11 mouse cellular contexts compared by ENCODE assay signal in the genomic region with DNA sequence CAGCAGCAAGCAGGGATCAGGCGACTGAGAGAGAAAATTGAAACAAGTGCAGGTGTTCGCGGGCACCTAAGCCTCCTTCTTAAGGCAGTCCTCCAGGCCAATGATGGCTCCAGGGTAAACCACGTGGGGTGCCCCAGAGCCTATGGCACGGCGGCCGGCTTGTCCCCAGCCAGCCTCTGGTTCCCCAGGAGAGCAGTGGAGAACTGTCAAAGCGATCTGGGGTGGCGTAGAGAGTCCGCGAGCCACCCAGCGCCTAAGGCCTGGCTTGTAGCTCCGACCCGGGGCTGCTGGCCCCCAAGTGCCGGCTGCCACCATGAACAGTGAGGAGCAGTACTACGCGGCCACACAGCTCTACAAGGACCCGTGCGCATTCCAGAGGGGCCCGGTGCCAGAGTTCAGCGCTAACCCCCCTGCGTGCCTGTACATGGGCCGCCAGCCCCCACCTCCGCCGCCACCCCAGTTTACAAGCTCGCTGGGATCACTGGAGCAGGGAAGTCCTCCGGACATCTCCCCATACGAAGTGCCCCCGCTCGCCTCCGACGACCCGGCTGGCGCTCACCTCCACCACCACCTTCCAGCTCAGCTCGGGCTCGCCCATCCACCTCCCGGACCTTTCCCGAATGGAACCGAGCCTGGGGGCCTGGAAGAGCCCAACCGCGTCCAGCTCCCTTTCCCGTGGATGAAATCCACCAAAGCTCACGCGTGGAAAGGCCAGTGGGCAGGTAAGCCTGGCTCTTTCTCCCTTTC. TPM values are rescaled to one million over a fixed set of nuclear protein-coding genes. Genes with fewer than 3 reads are reported as not detected.
DNase-seq lines count a peak whose midpoint lies in the region; ATAC-seq lines count a peak whose summit lies in the region.
"Had no signal": no experiment of that assay in that cellular context is flagged by ENCODE, and none has a peak within 500 bp of the region (broad histone marks: within the 10 kb centered on the region; RNA-seq: fewer than 3 reads in every experiment).

A gene (plus strand): TSS at position 34 of the 747 bp plus-strand sequence.

- peaks cover 99% of the 10 kb centered on the region for H3K27me3 ChIP-seq in lung, embryonic 15.5 days
- H3K27me3 ChIP-seq in neural tube, embryonic 12.5 days (replicated peaks) = peaks cover 96% of the 10 kb centered on the region

- 0 out of 2 replicates have a peak, but pooled peaks cover 9% of the 10 kb centered on the region for H3K4me1 ChIP-seq in lung, embryonic 15.5 days
- H3K4me1 ChIP-seq in neural tube, embryonic 12.5 days = 0 out of 2 replicates have a peak, but pooled peaks cover 5% of the 10 kb centered on the region

- WGBS in lung, embryonic 15.5 days = under 1% methylated on average over 38 of the region's 44 CpGs
- under 1% methylated on average over 44 of the region's 44 CpGs for WGBS in neural tube, embryonic 12.5 days

- H3K9me3 ChIP-seq in lung, embryonic 15.5 days = no peaks in the 10 kb centered on the region; the same call in 1 of the 2 replicates
- H3K9me3 ChIP-seq in neural tube, embryonic 12.5 days = no peaks in the 10 kb centered on the region

- H3K4me2 ChIP-seq in lung, embryonic 15.5 days = peak within 1 kb of the TSS; percentile 33
- peak within 1 kb of the TSS; percentile 18; the same call in 1 of the 2 replicates for H3K4me2 ChIP-seq in neural tube, embryonic 12.5 days (replicated peaks)

- ATAC-seq in lung, embryonic 15.5 days (ENCODE audit: borderline replicate concordance, extremely low read depth, low FRiP score, low TSS enrichment) = 0 out of 2 replicates have a peak, but pooled peaks have one; percentile 64
- peak; percentile 18 to 33; a peak in 1 of 4 replicates for ATAC-seq in hematopoietic stem cell, adult 5-6 weeks (replicated peaks in 1 of 2; ENCODE audit: insufficient read depth in 1 of 2, low FRiP score in 2 of 2, low TSS enrichment in 1 of 2, low read depth in 1 of 2, poor library complexity in 2 of 2, severe bottlenecking in 2 of 2)
- ATAC-seq in neural tube, embryonic 12.5 days (ENCODE audit: low FRiP score, low read depth) = 0 out of 2 replicates have a peak, but pooled peaks have one; percentile 50

- DNase-seq in heart, adult 11 months = peak; percentile 62
- no peak for DNase-seq in heart, postnatal 25 days (ENCODE audit: low spot score)
- no peak for DNase-seq in lung, postnatal 36 days
- no peak for DNase-seq in spleen, postnatal 36 days (ENCODE audit: low spot score in 2 of 2)
- DNase-seq in spleen, postnatal 14 days (ENCODE audit: low spot score in 2 of 2) = no peak
- DNase-seq: lung, postnatal 10 days; thymus, postnatal 36 days had no signal

- peak within 1 kb of the TSS; percentile 17 for H3K4me3 ChIP-seq in lung, embryonic 15.5 days
- H3K4me3 ChIP-seq in neural tube, embryonic 12.5 days = peak within 1 kb of the TSS; percentile 7; the same call in 1 of the 2 replicates
- H3K4me3 ChIP-seq: erythroblast, embryonic 14.5 days had no signal

- H3K9ac ChIP-seq in lung, embryonic 15.5 days = no peak within 1 kb of the TSS
- no peak within 1 kb of the TSS for H3K9ac ChIP-seq in neural tube, embryonic 12.5 days

- H3K27ac ChIP-seq in lung, embryonic 15.5 days = no peak within 1 kb of the TSS
- no peak within 1 kb of the TSS for H3K27ac ChIP-seq in neural tube, embryonic 12.5 days

- H3K36me3 ChIP-seq in lung, embryonic 15.5 days = no peaks in the 10 kb centered on the region
- H3K36me3 ChIP-seq in neural tube, embryonic 12.5 days = no peaks in the 10 kb centered on the region

- intact Hi-C loops in heart, postnatal 25 days (cut with DNase I) = no loop called here

RNA-seq across cellular contexts. Expression of the gene that starts here (rescaled TPM):
- total RNA-seq in heart, postnatal 25 days (2021) = not detected
- polyA plus RNA-seq in lung, embryonic 15.5 days (2015; fragmentation: Nextera tagmentation; extraction: Ambion mirVana) = not detected in 2 replicates
- total RNA-seq in hematopoietic stem cell, adult 5-6 weeks (2017) = not detected in 2 replicates
- not detected in 2 replicates for polyA plus RNA-seq in neural tube, embryonic 12.5 days (2016; fragmentation: Nextera tagmentation; extraction: Ambion mirVana)
- polyA plus RNA-seq: erythroblast, embryonic 14.5 days had no signal

Comparison
In these comparisons a context has a peak if more than half of its experiments do, and no peak if none do; other contexts are left out.
1. Peak in ATAC-seq, H3K4me3 ChIP-seq and H3K4me2 ChIP-seq in lung, embryonic 15.5 days; RNA of the gene not detected or under 1 TPM.
2. Peak in ATAC-seq in hematopoietic stem cell, adult 5-6 weeks; RNA of the gene not detected or under 1 TPM.
3. Peak in ATAC-seq, H3K4me3 ChIP-seq and H3K4me2 ChIP-seq in neural tube, embryonic 12.5 days; RNA of the gene not detected or under 1 TPM.